Mouse (Mus musculus) midbrain, embryonic 14.5 days (tissue): ENCODE results near the gene Slc25a47. TPM values are rescaled to one million over a fixed set of nuclear protein-coding genes. Genes with fewer than 3 reads are reported as not detected.

Experiments
- ATAC-seq: fragments of 200-750 bp; cut with Nextera tagmentation; 2 replicates; pipeline ENCODE4 v1.8.0; 2017; ENCODE audit warnings: moderate number of reproducible peaks, moderate library complexity; ENCODE audit not compliant: low FRiP score, low TSS enrichment
- DNase-seq: peaks from one replicate; pipeline ENCODE4 v3.0.0-alpha.2; 2015
- H3K27ac ChIP-seq: fragments of 300-500 bp; sonication (generic); replicated peaks from 2 replicates; pipeline ENCODE4 v1.5.1; 2014; ENCODE audit warnings: mild to moderate bottlenecking, low read depth, low read length, moderate library complexity
- H3K27me3 ChIP-seq: fragments of 300-500 bp; sonication (generic); 2 replicates; pipeline ENCODE4 v1.6.1; 2014; ENCODE audit warnings: low read length, control low read depth, mixed read lengths; ENCODE audit not compliant: control insufficient read depth, insufficient read depth
- H3K36me3 ChIP-seq: fragments of 300-500 bp; sonication (generic); 2 replicates; pipeline ENCODE4 v1.6.1; 2014; ENCODE audit warnings: low read length, control low read depth; ENCODE audit not compliant: control insufficient read depth, insufficient read depth
- H3K4me1 ChIP-seq: fragments of 300-500 bp; sonication (generic); 2 replicates; pipeline ENCODE4 v1.6.1; 2014; ENCODE audit warnings: mild to moderate bottlenecking, antibody characterized with exemption, low read length, control low read depth; ENCODE audit not compliant: control insufficient read depth, insufficient read depth
- H3K4me2 ChIP-seq: fragments of 300-500 bp; sonication (generic); 2 replicates; pipeline ENCODE4 v1.6.1; 2014; ENCODE audit warnings: mild to moderate bottlenecking, low read length, moderate library complexity
- H3K4me3 ChIP-seq: fragments of 300-500 bp; sonication (generic); replicated peaks from 2 replicates; pipeline ENCODE4 v1.5.1; 2014; ENCODE audit warnings: low read depth, low read length
- H3K9ac ChIP-seq: fragments of 300-500 bp; sonication (generic); replicated peaks from 2 replicates; pipeline ENCODE4 v1.6.1; 2014; ENCODE audit warnings: mild to moderate bottlenecking, low read length, moderate library complexity
- H3K9me3 ChIP-seq: fragments of 300-500 bp; sonication (generic); 2 replicates; pipeline ENCODE4 v1.6.1; 2016; ENCODE audit warnings: low read length, control low read depth, mixed read lengths; ENCODE audit not compliant: control insufficient read depth
- WGBS: fragments of 180-500 bp; shearing (Covaris S2); extraction: QIAGEN DNeasy Blood & Tissue Kit; methylation state at CpG from one replicate; pipeline ENCODE4 v1.1.7; 2014; 5-methylcytosine and 5-hydroxymethylcytosine counted together
- polyA plus RNA-seq: library from polyadenylated mRNA; unstranded; fragments of >200 nt; fragmentation: Nextera tagmentation; extraction: Ambion mirVana; gene quantifications from 2 replicates; pipeline ENCODE4 v1.2.1, GENCODE M21; 2014

Gene Slc25a47
- polyA plus RNA-seq, 1 experiment from 2014 or later = 10.9 TPM

DNA sequence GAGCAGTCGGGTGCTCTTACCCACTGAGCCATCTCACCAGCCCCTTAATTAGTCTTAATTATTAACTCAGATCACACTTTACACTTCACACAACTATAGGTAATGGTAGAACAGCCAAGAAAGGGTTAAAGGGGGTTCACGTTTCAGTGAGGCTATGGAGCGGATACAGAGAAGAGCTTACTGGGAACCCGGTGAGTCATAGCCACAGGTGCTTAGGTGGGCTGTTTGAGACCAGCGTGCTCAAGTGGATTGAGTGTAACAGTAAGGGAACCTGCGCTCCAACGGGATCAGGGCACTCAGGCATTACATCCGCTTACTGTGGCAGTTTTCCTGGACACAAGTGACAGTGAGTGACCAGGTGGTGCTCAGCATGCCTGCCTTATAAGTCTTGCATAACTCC, 12.8 kb upstream of the Slc25a47 start:
- Histone ChIP-seq H3K27me3 (no peaks in the 10 kb centered on the region), H3K9me3 (no peaks in the 10 kb centered on the region), H3K4me1 (no peaks in the 10 kb centered on the region), H3K27ac (no peak overlapping the region), H3K4me2 (no peak overlapping the region), H3K36me3 (peaks cover 19% of the 10 kb centered on the region), H3K4me3 (no peak overlapping the region), H3K9ac (no peak overlapping the region)
- DNase-seq (no peak), ATAC-seq (no peak)
- 78% methylated on average over 8 of the region's 8 CpGs for WGBS

DNA sequence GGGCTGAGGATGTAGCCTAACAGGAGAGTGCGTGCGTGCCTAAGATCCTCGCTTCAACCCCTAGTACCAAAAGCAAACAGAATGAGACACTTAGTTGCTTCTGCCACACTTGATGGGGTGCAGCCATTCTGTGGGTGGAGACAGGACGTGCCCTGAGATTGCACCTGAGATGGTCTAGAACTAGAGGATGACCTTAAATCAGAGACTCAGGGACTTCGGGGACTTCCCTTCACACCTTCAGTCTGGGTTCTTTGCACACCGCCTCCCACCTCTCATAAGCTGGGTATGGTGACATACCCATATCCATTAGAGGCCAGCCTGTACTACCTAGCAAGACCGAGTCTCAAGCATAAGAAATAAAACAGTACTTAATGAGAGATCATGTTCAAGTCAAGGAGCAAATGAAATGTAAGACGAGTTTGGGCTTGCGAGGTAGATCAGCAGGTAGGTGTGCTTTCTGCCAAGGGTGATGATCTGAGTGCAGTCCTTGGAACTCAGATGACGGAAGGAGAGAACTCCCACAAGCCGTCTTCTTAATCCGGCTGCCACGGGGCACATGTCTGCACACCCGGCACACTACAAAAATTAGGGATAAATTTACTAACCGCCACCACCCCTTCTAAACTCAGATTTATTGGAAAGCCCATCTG, 11.5 kb upstream of the Slc25a47 start:
- WGBS = 96% methylated on average over 15 of the region's 15 CpGs
- no peak for ATAC-seq
- no peaks in the 10 kb centered on the region for H3K9me3 ChIP-seq
- no peak for DNase-seq
- H3K4me1 ChIP-seq = no peaks in the 10 kb centered on the region
- H3K4me2 ChIP-seq = no peak overlapping the region
- H3K27me3 ChIP-seq = no peaks in the 10 kb centered on the region
- no peak overlapping the region for H3K4me3 ChIP-seq
- no peak overlapping the region for H3K9ac ChIP-seq
- peaks cover 20% of the 10 kb centered on the region for H3K36me3 ChIP-seq
- H3K27ac ChIP-seq = no peak overlapping the region

DNA sequence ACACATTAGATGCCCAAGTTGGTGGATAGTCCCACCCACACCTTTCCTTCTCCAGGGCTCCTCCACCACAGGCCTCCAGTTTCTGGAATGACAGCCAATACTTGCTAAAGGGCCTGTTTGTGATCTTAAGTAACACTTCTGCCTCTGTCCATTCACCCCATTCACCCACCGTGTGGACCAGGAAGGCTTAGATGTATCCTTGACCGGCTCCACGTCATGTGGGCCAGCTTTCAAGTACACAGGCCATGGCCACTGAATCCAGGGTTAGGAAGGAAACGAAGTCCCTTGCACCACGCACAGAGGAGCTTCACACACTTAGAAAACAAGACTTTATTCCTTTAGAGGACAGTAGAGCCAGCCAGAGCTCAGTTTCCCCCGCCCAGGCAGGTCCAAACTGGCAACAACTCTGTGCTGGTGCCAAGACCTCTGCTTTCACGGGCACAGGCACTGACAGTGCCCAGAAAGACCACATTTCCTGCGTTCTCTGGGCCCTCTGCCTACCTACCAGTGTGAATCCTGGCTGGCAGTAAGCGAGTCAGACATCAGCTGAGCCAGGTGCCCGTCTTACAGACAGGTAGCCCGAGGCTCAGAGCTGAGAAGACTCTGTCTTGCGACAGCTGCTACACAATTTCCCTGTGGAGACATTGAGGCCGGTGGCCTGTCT, 10.2 kb upstream of the Slc25a47 start:
- Histone ChIP-seq H3K27ac (no peak overlapping the region), H3K9me3 (no peaks in the 10 kb centered on the region), H3K27me3 (no peaks in the 10 kb centered on the region), H3K4me2 (no peak overlapping the region), H3K4me1 (no peaks in the 10 kb centered on the region), H3K36me3 (peaks cover 20% of the 10 kb centered on the region), H3K9ac (no peak overlapping the region), H3K4me3 (no peak overlapping the region)
- ATAC-seq (no peak), DNase-seq (no peak)
- WGBS = 93% methylated on average over 13 of the region's 13 CpGs

DNA sequence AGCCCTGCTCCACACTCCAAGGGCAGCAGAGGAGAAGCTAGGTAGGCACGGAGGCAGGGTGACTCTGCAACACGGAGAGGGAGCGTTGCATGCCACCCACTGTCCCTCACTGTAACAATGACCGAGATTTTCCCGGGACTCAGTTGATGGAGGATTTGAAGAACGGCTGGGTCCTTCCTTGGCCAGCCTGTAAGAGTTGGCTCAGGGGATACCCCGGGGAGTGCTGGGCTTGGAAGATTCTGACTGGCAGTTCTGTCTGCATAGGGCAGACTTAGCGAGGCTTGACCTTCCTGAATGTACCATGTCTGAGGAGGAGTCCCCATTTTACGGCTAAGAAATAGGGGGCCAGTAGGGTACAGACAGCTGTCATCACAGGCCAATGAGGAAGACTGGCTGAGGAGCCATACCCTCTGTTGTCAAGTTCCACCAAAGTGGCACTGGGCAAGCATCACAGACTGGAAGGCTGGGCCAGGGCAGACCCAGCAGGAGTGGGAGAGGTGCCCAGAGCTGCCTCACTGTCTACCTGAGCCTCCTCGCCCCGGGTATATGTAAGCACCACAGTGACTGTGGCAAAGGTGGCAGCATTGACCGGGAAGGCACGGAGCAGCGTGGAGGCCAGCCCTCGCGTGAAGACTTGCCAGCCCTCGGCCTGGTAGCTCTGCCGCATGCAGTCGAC, 9.4 kb upstream of the Slc25a47 start:
- DNase-seq = no peak

DNA sequence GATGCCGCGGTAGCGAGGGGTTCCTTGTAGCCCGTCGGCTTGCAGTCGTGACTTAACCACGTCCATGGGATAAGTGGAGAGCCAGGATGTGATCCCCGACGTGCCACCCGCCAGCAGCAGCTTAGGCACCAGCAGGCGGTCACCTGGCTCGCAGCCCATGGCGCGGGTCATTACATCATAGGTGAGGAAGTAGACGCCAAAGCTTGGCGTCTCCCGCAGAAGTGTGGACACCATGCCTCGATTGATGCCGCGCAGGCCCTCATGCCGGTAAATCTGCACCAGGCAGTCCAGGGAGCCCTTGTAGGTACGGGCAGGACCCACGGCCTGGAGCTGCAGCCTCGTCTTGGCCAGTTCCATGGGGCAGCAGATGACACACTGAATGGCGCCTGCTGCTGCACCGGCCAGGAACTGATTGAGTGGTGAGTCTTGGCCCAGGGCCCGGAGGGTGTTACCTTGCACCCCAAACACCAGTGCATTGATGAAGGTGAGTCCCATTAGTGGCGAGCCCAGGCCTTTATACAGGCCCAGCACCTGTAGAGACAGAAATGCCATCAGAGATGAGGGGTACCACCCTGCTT, 8.8 kb upstream of the Slc25a47 start:
- H3K36me3 ChIP-seq = peaks cover 20% of the 10 kb centered on the region
- DNase-seq (no peak), ATAC-seq (no peak)
- H3K9me3 ChIP-seq = no peaks in the 10 kb centered on the region
- H3K9ac ChIP-seq = no peak overlapping the region
- H3K4me2 ChIP-seq = no peak overlapping the region
- H3K4me1 ChIP-seq = no peaks in the 10 kb centered on the region
- no peak overlapping the region for H3K4me3 ChIP-seq
- no peak overlapping the region for H3K27ac ChIP-seq
- 95% methylated on average over 28 of the region's 28 CpGs for WGBS
- H3K27me3 ChIP-seq = no peaks in the 10 kb centered on the region

More for the DNA sequence above, 9.4 kb upstream of the Slc25a47 start:
- no peak overlapping the region for H3K27ac ChIP-seq
- peaks cover 20% of the 10 kb centered on the region for H3K36me3 ChIP-seq
- no peak overlapping the region for H3K9ac ChIP-seq
- H3K9me3 ChIP-seq = no peaks in the 10 kb centered on the region
- ATAC-seq = no peak
- H3K27me3 ChIP-seq = no peaks in the 10 kb centered on the region
- no peak overlapping the region for H3K4me2 ChIP-seq
- H3K4me3 ChIP-seq = no peak overlapping the region
- no peaks in the 10 kb centered on the region for H3K4me1 ChIP-seq
- 95% methylated on average over 19 of the region's 19 CpGs for WGBS

DNA sequence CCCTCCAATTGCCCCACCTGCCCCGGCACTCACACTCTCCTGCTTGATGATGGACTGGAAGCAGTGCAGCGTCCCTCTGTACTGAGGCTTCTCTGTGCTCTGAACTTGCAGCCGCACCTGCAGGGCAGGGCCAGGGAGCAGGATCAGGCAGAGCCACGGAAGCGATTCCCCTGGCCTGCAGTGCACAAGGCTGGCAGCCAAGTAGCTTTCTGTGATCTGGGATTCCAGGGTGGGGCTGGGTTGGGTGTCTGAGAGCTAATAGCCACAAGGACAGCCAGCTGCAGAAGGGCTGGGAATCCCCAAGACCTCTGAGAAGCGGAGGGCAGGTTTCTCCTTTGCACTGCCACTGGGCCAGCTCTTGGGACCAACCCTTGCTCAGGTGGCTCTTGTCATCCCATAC, 8.2 kb upstream of the Slc25a47 start:
- Histone ChIP-seq H3K4me3 (no peak overlapping the region), H3K36me3 (peaks cover 20% of the 10 kb centered on the region), H3K9ac (no peak overlapping the region), H3K4me1 (no peaks in the 10 kb centered on the region), H3K27ac (no peak overlapping the region), H3K9me3 (no peaks in the 10 kb centered on the region), H3K27me3 (no peaks in the 10 kb centered on the region), H3K4me2 (no peak overlapping the region)
- DNase-seq (no peak), ATAC-seq (no peak)
- WGBS = 95% methylated on average over 6 of the region's 6 CpGs

DNA sequence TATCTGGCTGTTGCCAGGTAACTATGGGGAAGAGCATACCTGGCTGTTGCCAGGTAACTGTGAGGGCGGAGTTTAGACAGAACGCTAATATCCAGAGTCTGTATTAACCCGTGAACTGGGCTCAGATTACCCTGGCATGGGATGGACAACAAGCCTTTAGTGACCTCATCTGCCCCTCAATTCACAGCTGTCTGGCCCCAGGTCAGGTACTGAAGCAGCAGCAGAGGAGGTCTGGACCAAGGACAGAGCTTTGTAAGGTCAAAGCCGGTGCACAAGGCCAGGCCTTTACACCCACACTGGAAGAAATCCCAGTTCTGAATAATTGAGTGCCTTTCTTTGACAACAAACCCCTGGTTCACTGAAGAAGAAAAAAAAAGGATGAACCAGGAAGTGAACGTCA, 6.2 kb upstream of the Slc25a47 start:
- DNase-seq = no peak
- Histone ChIP-seq H3K9ac (no peak overlapping the region), H3K4me2 (no peak overlapping the region), H3K4me3 (no peak overlapping the region), H3K4me1 (peaks cover 5% of the 10 kb centered on the region; the same call in 1 of the 2 replicates), H3K36me3 (peaks cover 20% of the 10 kb centered on the region), H3K9me3 (no peaks in the 10 kb centered on the region), H3K27me3 (no peaks in the 10 kb centered on the region), H3K27ac (no peak overlapping the region)
- 77% methylated on average over 5 of the region's 5 CpGs for WGBS
- ATAC-seq = no peak

DNA sequence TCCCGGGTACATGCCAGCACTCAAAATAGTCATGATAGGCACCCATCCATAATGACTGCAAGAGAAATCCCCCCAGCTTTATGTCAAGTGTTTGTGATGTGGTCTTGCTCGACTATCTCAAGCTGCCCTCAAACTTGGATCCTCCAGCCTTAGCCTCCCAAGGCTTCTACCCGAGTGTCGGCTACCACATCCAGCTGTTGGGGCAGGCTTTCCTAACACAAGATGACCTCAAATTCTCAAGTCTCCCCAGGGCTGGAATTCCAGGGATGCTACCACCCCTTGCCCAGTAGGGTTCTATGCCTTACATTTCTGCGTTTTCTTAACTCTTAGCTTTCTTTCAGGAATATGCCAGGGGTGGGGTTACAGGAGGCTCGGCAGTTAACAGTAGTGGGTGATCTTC, 5.5 kb upstream of the Slc25a47 start:
- Histone ChIP-seq H3K36me3 (peaks cover 20% of the 10 kb centered on the region), H3K9me3 (no peaks in the 10 kb centered on the region), H3K27ac (no peak overlapping the region), H3K4me1 (peaks cover 9% of the 10 kb centered on the region; the same call in 1 of the 2 replicates), H3K4me3 (no peak overlapping the region), H3K9ac (no peak overlapping the region), H3K4me2 (no peak overlapping the region), H3K27me3 (no peaks in the 10 kb centered on the region)
- ATAC-seq = no peak
- WGBS = 91% methylated on average over 6 of the region's 6 CpGs
- DNase-seq = no peak
